Mouse (Mus musculus) ES-E14 (cell line): ENCODE data around the gene Prss8. TPM values are rescaled to one million over a fixed set of nuclear protein-coding genes. Genes with fewer than 3 reads are reported as not detected.

Experiments
- DNase-seq: peaks from one replicate; pipeline ENCODE4 v3.0.0-alpha.2; 2013; ENCODE audit warnings: low read depth, low spot score
- H3K27ac ChIP-seq: 2 replicates; pipeline ENCODE4 v1.5.1; 2012; ENCODE audit warnings: low read depth, mild to moderate bottlenecking, low read length, moderate library complexity, mixed read lengths; ENCODE audit not compliant: poor library complexity, insufficient read depth, severe bottlenecking
- H3K36me3 ChIP-seq: 2 replicates; pipeline ENCODE4 v1.6.1; 2012; ENCODE audit warnings: mild to moderate bottlenecking, low read length, moderate library complexity, mixed read lengths; ENCODE audit not compliant: control insufficient read depth, poor library complexity, insufficient read depth, severe bottlenecking
- H3K4me1 ChIP-seq, 2 experiments: fragments of 150-350 bp in 1 of 2; sonication (generic) in 1 of 2; 2 replicates each; pipeline ENCODE4 v1.6.1; 2012; ENCODE audit warnings: low read length in 2 of 2, mild to moderate bottlenecking in 1 of 2, mixed read lengths in 1 of 2; ENCODE audit not compliant: control insufficient read depth in 2 of 2, insufficient read depth in 2 of 2, poor library complexity in 1 of 2
- H3K4me3 ChIP-seq, 2 experiments: fragments of 150-350 bp in 1 of 2; sonication (generic) in 1 of 2; 2 replicates each; pipeline ENCODE4 v1.5.1; 2012; ENCODE audit warnings: low read length in 2 of 2, low read depth in 1 of 2, mild to moderate bottlenecking in 1 of 2, mixed read lengths in 1 of 2; ENCODE audit not compliant: insufficient read depth in 1 of 2, poor library complexity in 1 of 2, severe bottlenecking in 1 of 2
- H3K9ac ChIP-seq: 2 replicates; pipeline ENCODE4 v1.6.1; 2012; ENCODE audit warnings: low read depth, mild to moderate bottlenecking, low read length, mixed read lengths; ENCODE audit not compliant: poor library complexity, insufficient read depth, severe bottlenecking
- H3K9me3 ChIP-seq: fragments of 150-350 bp; sonication (generic); 2 replicates; pipeline ENCODE4 v1.6.1; 2012; ENCODE audit warnings: low read depth, mild to moderate bottlenecking, low read length; ENCODE audit not compliant: control insufficient read depth, insufficient read depth
- CHD2 ChIP-seq: IDR thresholded peaks from 2 replicates; pipeline ENCODE4 v1.6.1; 2014; ENCODE audit warnings: mild to moderate bottlenecking, low read depth, low read length, inconsistent platforms
- HCFC1 ChIP-seq: IDR thresholded peaks from 2 replicates; pipeline ENCODE4 v1.6.1; 2012; ENCODE audit warnings: low read length, inconsistent platforms, borderline replicate concordance; ENCODE audit not compliant: insufficient read depth
- MAFK ChIP-seq: IDR thresholded peaks from 2 replicates; pipeline ENCODE4 v1.6.1; 2014; ENCODE audit warnings: mild to moderate bottlenecking, low read depth, low read length, inconsistent platforms; ENCODE audit not compliant: insufficient read depth
- ZC3H11A ChIP-seq: IDR thresholded peaks from 2 replicates; pipeline ENCODE4 v1.6.1; 2012; ENCODE audit warnings: low read depth, mild to moderate bottlenecking, inconsistent platforms, low read length, borderline replicate concordance
- ZNF384 ChIP-seq: IDR thresholded peaks from 2 replicates; pipeline ENCODE4 v1.6.1; 2012; ENCODE audit warnings: low read depth, low read length, inconsistent platforms
- in situ Hi-C, 2 experiments: fragments of 600-800 bp; cut with MboI; formaldehyde crosslinking; loops; one replicate each; pipeline ENCODE4 v1.15.1; 2025; ENCODE audit warnings: low sequenced_read_pairs in 2 of 2, inconsistent platforms in 1 of 2; ENCODE audit not compliant: unreplicated experiment in 2 of 2
- total RNA-seq: library from RNA; depleted of rRNA; stranded (reverse); fragments of 300-350 nt; gene quantifications from 2 replicates; pipeline ENCODE4 v1.2.3, GENCODE M21; 2012

Gene Prss8
- total RNA-seq, 1 experiment: 11.3 TPM

DNA sequence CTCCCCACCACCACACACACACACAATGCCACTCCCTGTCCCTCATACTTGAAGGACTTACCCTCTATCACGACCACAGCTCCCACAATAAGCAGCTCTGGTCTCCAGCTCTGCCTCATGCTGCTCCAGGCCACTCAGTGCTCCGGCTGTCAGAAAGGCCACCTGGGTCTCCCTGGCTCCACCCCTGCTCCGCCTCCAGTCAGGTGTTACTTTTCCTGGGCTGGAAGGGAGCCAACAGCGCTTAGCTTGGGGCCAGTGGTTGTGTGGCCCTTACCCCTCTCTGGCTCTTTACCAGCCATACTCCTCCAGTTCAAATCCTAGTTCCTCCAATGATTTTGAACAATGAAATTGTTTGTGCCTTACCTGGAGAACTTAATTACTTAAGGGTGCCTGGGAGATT lies 39.1 kb downstream of the Prss8 start, which contains the start of gene Prss53:
Prss53 (minus strand) TSS at position 173 of the 400 bp plus-strand sequence.
- Histone ChIP-seq H3K4me1 (peaks cover 0 to 9% of the 10 kb centered on the region in 2 experiments; a peak in 1 of 4 replicates), H3K9me3 (no peaks in the 10 kb centered on the region), H3K9ac (no peak within 1 kb of the TSS), H3K36me3 (peaks cover 28% of the 10 kb centered on the region), H3K4me3 (no peak within 1 kb of the TSS), H3K27ac (no peak within 1 kb of the TSS)
- in situ Hi-C loops: no loop called here
- no peak for DNase-seq
- TF ChIP-seq ZNF384 (no peak), HCFC1 (no peak), ZC3H11A (no peak), CHD2 (no peak), MAFK (no peak)

DNA sequence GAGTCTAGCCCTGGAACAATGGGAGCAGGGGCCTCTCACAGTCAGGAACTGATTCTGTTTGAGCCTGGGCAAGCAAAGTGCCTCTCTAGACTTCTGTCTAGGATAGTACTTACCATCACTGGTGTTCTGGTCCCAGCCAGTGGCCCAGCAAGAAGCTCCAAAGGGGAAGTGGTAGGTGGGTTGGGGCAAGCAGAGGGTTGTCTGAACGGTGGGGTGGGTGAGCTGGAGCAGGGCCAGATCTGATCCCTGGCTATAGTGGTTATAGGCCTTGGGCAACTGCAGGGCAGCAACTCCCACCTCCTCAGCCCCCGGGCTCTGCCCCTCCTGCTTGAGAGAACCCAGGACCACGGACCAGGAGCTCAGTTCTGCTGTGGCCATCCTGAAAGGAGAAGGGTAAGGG lies 41.1 kb downstream of the Prss8 start:
- Histone ChIP-seq H3K36me3 (peaks cover 40% of the 10 kb centered on the region), H3K27ac (no peak overlapping the region), H3K4me1 (peaks cover 0 to 7% of the 10 kb centered on the region in 2 experiments; a peak in 1 of 4 replicates), H3K9ac (no peak overlapping the region), H3K9me3 (no peaks in the 10 kb centered on the region), H3K4me3 (no peak overlapping the region)
- TF ChIP-seq CHD2: no peak
- TF ChIP-seq HCFC1: no peak
- TF ChIP-seq ZC3H11A: no peak
- no peak for TF ChIP-seq MAFK
- no peak for TF ChIP-seq ZNF384
- DNase-seq: no peak
- in situ Hi-C loops: no loop called here

- no peak for DNase-seq
- peaks cover 0 to 7% of the 10 kb centered on the region in 2 experiments; a peak in 1 of 4 replicates for H3K4me1 ChIP-seq
- H3K9ac ChIP-seq: no peak overlapping the region
- H3K36me3 ChIP-seq: peaks cover 45% of the 10 kb centered on the region
- H3K9me3 ChIP-seq: no peaks in the 10 kb centered on the region
- TF ChIP-seq MAFK: no peak
- TF ChIP-seq CHD2: no peak
- no peak for TF ChIP-seq HCFC1
- no peak for TF ChIP-seq ZC3H11A
- TF ChIP-seq ZNF384: no peak
- in situ Hi-C loops: no loop called here
- H3K27ac ChIP-seq: no peak overlapping the region
- H3K4me3 ChIP-seq: no peak overlapping the region
These were observed 42.1 kb downstream of the Prss8 start for GRCm38 (mm10) chr7:127887781-127888180.

DNA sequence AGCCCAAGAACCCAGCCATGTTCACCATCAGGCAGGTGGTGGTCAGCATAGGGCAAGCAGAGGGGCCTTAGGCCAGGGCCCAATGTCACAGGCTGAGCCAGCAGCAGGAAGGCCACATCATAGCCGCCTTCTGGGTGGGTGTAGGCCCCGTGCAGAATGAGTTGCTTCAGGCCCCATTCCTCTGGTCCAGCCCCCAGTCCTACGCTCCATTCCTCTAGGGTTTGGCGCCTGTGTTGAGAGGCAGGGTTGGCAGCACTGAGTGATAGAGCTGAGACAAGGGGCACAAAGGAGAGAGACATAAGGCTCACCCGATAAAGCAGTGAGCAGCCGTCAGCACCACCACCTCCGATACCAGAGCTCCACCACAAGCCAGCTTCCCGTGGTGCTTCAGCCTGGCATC lies 42.7 kb downstream of the Prss8 start:
- Histone ChIP-seq H3K4me1 (peaks cover 0 to 7% of the 10 kb centered on the region in 2 experiments; a peak in 1 of 4 replicates), H3K27ac (no peak overlapping the region), H3K9ac (no peak overlapping the region), H3K36me3 (peaks cover 49% of the 10 kb centered on the region), H3K4me3 (no peak overlapping the region), H3K9me3 (no peaks in the 10 kb centered on the region)
- DNase-seq: no peak
- TF ChIP-seq CHD2 (no peak), ZC3H11A (no peak), HCFC1 (no peak), MAFK (no peak), ZNF384 (no peak)
- in situ Hi-C loops: no loop called here
